Mouse (Mus musculus) kidney, adult 18-20 months (tissue): ENCODE results near the gene Hspa12a.
A peak's percentile ranks its signal among the peaks of the same experiment; 100 is the strongest.

ENCODE experiments used
- DNase-seq: peaks from one replicate; pipeline ENCODE4 v3.0.0; 2021

Hspa12a gene

GRCm38 (mm10) chr19:58859357-58859756 lies 84.1 kb downstream of the Hspa12a start:
- DNase-seq = no peak

- DNase-seq = no peak
These were observed 87.2 kb downstream of the Hspa12a start for GRCm38 (mm10) chr19:58856129-58856855.

- DNase-seq = no peak
These were observed 88.6 kb downstream of the Hspa12a start for GRCm38 (mm10) chr19:58854899-58855298.

GRCm38 (mm10) chr19:58853036-58853735 lies 90.3 kb downstream of the Hspa12a start:
- peak; percentile 72 for DNase-seq

GRCm38 (mm10) chr19:58850719-58851466 lies 92.6 kb downstream of the Hspa12a start:
- DNase-seq = no peak

GRCm38 (mm10) chr19:58849333-58850131 lies 93.9 kb downstream of the Hspa12a start:
- no peak for DNase-seq

- no peak for DNase-seq
These were observed 99.8 kb downstream of the Hspa12a start for GRCm38 (mm10) chr19:58843606-58844005.

- DNase-seq = no peak
These were observed 102.7 kb downstream of the Hspa12a start for GRCm38 (mm10) chr19:58840721-58841271.

- peak; percentile 35 for DNase-seq
These were observed 103.6 kb downstream of the Hspa12a start for GRCm38 (mm10) chr19:58839806-58840205.

- DNase-seq = no peak
These were observed 104.1 kb downstream of the Hspa12a start for GRCm38 (mm10) chr19:58839345-58839744.

GRCm38 (mm10) chr19:58838706-58839105 lies 104.7 kb downstream of the Hspa12a start:
- peak; percentile 41 for DNase-seq

- DNase-seq = no peak
These were observed 109.7 kb downstream of the Hspa12a start for GRCm38 (mm10) chr19:58833639-58834180.

GRCm38 (mm10) chr19:58832988-58833387 lies 110.5 kb downstream of the Hspa12a start:
- no peak for DNase-seq

GRCm38 (mm10) chr19:58831280-58831922 lies 112.1 kb downstream of the Hspa12a start:
- no peak for DNase-seq

- no peak for DNase-seq
These were observed 113.3 kb downstream of the Hspa12a start for GRCm38 (mm10) chr19:58830182-58830581.

- DNase-seq = peak; percentile 54
These were observed 113.9 kb downstream of the Hspa12a start for GRCm38 (mm10) chr19:58829575-58829974.

GRCm38 (mm10) chr19:58827656-58828055 lies 115.8 kb downstream of the Hspa12a start:
- no peak for DNase-seq

GRCm38 (mm10) chr19:58824316-58824715 lies 119.1 kb downstream of the Hspa12a start:
- no peak for DNase-seq

- DNase-seq = no peak
These were observed 120.2 kb downstream of the Hspa12a start for GRCm38 (mm10) chr19:58823301-58823700.

- DNase-seq = peak; percentile 41
These were observed 120.8 kb downstream of the Hspa12a start for GRCm38 (mm10) chr19:58822454-58823200.
